Mouse (Mus musculus): ENCODE measurements at regions not wholly inside any gene's neighbourhood (a gene's known extent, or its start where the extent isn't known, plus 50 kb on each side); places are given as distances from the start of the nearest gene placed in this dataset.

- no peak for DNase-seq
Observed at GRCm38 (mm10) chr4:93935692-93936091, 600.4 kb upstream of the Tusc1 start.

- no peak for DNase-seq
Observed at GRCm38 (mm10) chr4:93927117-93927516, 591.8 kb upstream of the Tusc1 start.

GRCm38 (mm10) chr4:93924402-93924801, 589.1 kb upstream of the Tusc1 start:
- no peak for DNase-seq

GRCm38 (mm10) chr4:93886631-93887030, 551.3 kb upstream of the Tusc1 start:
- no peak for DNase-seq

GRCm38 (mm10) chr4:93881318-93881717, 546.0 kb upstream of the Tusc1 start:
- DNase-seq, result no peak

GRCm38 (mm10) chr4:93879351-93879872, 544.1 kb upstream of the Tusc1 start:
- no peak for DNase-seq

GRCm38 (mm10) chr4:93873271-93873670, 538.0 kb upstream of the Tusc1 start:
- DNase-seq, result no peak

GRCm38 (mm10) chr4:93853451-93853850, 518.1 kb upstream of the Tusc1 start:
- no peak for DNase-seq

- DNase-seq, result no peak
Observed at GRCm38 (mm10) chr4:93849178-93849577, 513.9 kb upstream of the Tusc1 start.

GRCm38 (mm10) chr4:93830701-93831100, 495.4 kb upstream of the Tusc1 start:
- DNase-seq, result no peak

- DNase-seq, result no peak
Observed at GRCm38 (mm10) chr4:93793104-93793503, 457.8 kb upstream of the Tusc1 start.

- DNase-seq, result no peak
Observed at GRCm38 (mm10) chr4:93790157-93790556, 454.8 kb upstream of the Tusc1 start.

- DNase-seq, result no peak
Observed at GRCm38 (mm10) chr4:93754497-93754896, 419.2 kb upstream of the Tusc1 start.

- DNase-seq, result no peak
Observed at GRCm38 (mm10) chr4:93746326-93746725, 411.0 kb upstream of the Tusc1 start.

- no peak for DNase-seq
Observed at GRCm38 (mm10) chr4:93713711-93714110, 378.4 kb upstream of the Tusc1 start.

- DNase-seq, result no peak
Observed at GRCm38 (mm10) chr4:93676403-93677039, 341.2 kb upstream of the Tusc1 start.

- DNase-seq, result no peak
Observed at GRCm38 (mm10) chr4:93675739-93676402, 340.6 kb upstream of the Tusc1 start.

GRCm38 (mm10) chr4:93669050-93669449, 333.7 kb upstream of the Tusc1 start:
- no peak for DNase-seq

GRCm38 (mm10) chr4:93664293-93664692, 329.0 kb upstream of the Tusc1 start:
- no peak for DNase-seq

- DNase-seq, result no peak
Observed at GRCm38 (mm10) chr4:93638207-93638606, 302.9 kb upstream of the Tusc1 start.

GRCm38 (mm10) chr4:93598474-93598873, 263.2 kb upstream of the Tusc1 start:
- DNase-seq, result no peak

- no peak for DNase-seq
Observed at GRCm38 (mm10) chr4:93584328-93584727, 249.0 kb upstream of the Tusc1 start.

- no peak for DNase-seq
Observed at GRCm38 (mm10) chr4:93583670-93584303, 248.5 kb upstream of the Tusc1 start.

- no peak for DNase-seq
Observed at GRCm38 (mm10) chr4:93579343-93579742, 244.0 kb upstream of the Tusc1 start.
